Mouse (Mus musculus) lung, postnatal 14 days (tissue): ENCODE results near the gene Sult2a4.
"Not testable (repeated sequence)": the region's sequence is repeated elsewhere in the genome, so short reads cannot be mapped to it uniquely, and the experiment has no call there.

Source experiments
- DNase-seq: peaks from one replicate; pipeline ENCODE4 v3.0.0; 2021

The Sult2a4 gene

DNA sequence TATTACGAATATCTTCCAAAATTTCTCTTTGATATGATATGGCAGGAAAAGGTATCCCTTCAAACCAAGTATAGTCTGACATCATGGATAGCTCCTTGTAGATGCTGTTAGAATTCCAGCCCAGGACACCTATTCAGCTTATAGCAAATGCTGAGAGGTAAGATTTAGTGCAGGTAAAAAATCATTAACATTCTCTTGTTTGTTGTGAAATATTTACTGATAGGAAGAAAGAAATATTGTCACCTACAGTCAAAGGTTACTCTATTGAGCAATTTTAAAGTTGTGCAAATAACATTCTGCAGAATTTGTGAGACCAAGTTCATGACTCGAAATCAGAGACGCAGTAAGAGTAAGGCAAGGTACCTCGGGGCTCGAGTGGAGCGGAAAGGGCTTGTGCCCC is at the start of gene Sult2a4:
Gene Sult2a4 (minus strand): TSS at position 101 of the 400 bp plus-strand sequence.
- DNase-seq: not testable (repeated sequence)

GRCm38 (mm10) chr7:14030831-14031230 is 41.4 kb upstream of the Sult2a4 start:
- not testable (repeated sequence) for DNase-seq

DNA sequence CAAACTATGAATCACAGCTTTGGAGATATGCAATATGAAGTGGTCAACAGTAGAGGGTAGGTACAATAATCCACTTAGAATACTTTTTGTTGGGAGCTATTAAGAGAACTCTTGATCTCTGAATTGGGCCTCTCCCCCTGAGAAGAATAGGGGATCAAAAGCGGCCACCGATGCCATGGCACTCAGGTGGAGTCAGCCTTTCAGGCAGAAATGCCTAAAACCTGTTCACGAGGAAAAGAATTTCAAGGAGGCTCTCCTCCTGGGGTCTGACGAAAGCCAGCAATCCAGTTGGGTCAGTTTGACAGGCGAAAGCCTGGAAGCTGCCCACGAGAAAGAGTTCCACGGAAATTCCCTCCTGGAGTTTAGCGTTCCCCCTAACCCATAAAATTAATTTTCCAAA is 23.7 kb upstream of the Sult2a4 start:
- no peak for DNase-seq

- DNase-seq: not testable (repeated sequence)
These were observed 21.3 kb upstream of the Sult2a4 start for GRCm38 (mm10) chr7:14010686-14011085.
